Mouse (Mus musculus) embryonic facial prominence, embryonic 11.5 days (tissue): ENCODE measurements around the gene Ech1. TPM values are rescaled to one million over a fixed set of nuclear protein-coding genes. Genes with fewer than 3 reads are reported as not detected.

Source experiments
- ATAC-seq: fragments of 200-750 bp; cut with Nextera tagmentation; replicated peaks from 2 replicates; pipeline ENCODE4 v1.8.0; 2017; ENCODE audit warnings: low read depth; ENCODE audit not compliant: insufficient number of reproducible peaks, low FRiP score, low TSS enrichment
- DNase-seq: peaks from one replicate; pipeline ENCODE4 v3.0.0-alpha.2; 2015; ENCODE audit warnings: low spot score
- H3K27ac ChIP-seq: fragments of 300-500 bp; sonication (generic); replicated peaks from 2 replicates; pipeline ENCODE4 v1.5.1; 2014; ENCODE audit warnings: mild to moderate bottlenecking, low read depth, low read length, control low read depth
- H3K27me3 ChIP-seq: fragments of 300-500 bp; sonication (generic); 2 replicates; pipeline ENCODE4 v1.6.1; 2014; ENCODE audit warnings: mild to moderate bottlenecking, low read length, moderate library complexity, mixed read lengths; ENCODE audit not compliant: control insufficient read depth, insufficient read depth
- H3K36me3 ChIP-seq: fragments of 300-500 bp; sonication (generic); replicated peaks from 2 replicates; pipeline ENCODE4 v1.6.1; 2014; ENCODE audit warnings: low read depth, mild to moderate bottlenecking, low read length, moderate library complexity, mixed read lengths; ENCODE audit not compliant: control insufficient read depth, insufficient read depth
- H3K4me1 ChIP-seq: fragments of 300-500 bp; sonication (generic); 2 replicates; pipeline ENCODE4 v1.6.1; 2014; ENCODE audit warnings: low read length, mixed read lengths; ENCODE audit not compliant: control insufficient read depth, insufficient read depth
- H3K4me2 ChIP-seq: fragments of 300-500 bp; sonication (generic); 2 replicates; pipeline ENCODE4 v1.6.1; 2014; ENCODE audit warnings: low read depth, mild to moderate bottlenecking, control low read depth, low read length, moderate library complexity
- H3K4me3 ChIP-seq: fragments of 300-500 bp; sonication (generic); 2 replicates; pipeline ENCODE4 v1.5.1; 2014; ENCODE audit warnings: low read depth, low read length, control low read depth
- H3K9ac ChIP-seq: fragments of 300-500 bp; sonication (generic); replicated peaks from 2 replicates; pipeline ENCODE4 v1.6.1; 2014; ENCODE audit warnings: mild to moderate bottlenecking, control low read depth, low read length
- H3K9me3 ChIP-seq: fragments of 300-500 bp; sonication (generic); replicated peaks from 2 replicates; pipeline ENCODE4 v1.6.1; 2016; ENCODE audit warnings: mild to moderate bottlenecking, low read length, inconsistent platforms, mixed read lengths; ENCODE audit not compliant: control insufficient read depth
- WGBS: fragments of 180-500 bp; shearing (Covaris S2); extraction: QIAGEN DNeasy Blood & Tissue Kit; methylation state at CpG from one replicate; pipeline ENCODE4 v1.1.7; 2014; 5-methylcytosine and 5-hydroxymethylcytosine counted together
- polyA plus RNA-seq: library from polyadenylated mRNA; unstranded; fragments of >200 nt; fragmentation: Nextera tagmentation; extraction: Ambion mirVana; gene quantifications from 2 replicates; pipeline ENCODE4 v1.2.1, GENCODE M21; 2014

Gene Ech1
- polyA plus RNA-seq, result 103 and 106 TPM in 2 replicates

GRCm38 (mm10) chr7:28824941-28825685 is at the start of gene Ech1:
TSS of gene Ech1 (plus strand) at chr7:28825217.
- ATAC-seq, result peak; percentile 42; the same call in 1 of the 2 replicates
- Histone ChIP-seq H3K27me3 (no peaks in the 10 kb centered on the region), H3K9ac (peak within 1 kb of the TSS; percentile 64), H3K9me3 (no peaks in the 10 kb centered on the region), H3K4me3 (peak within 1 kb of the TSS; percentile 33), H3K4me2 (peak within 1 kb of the TSS; percentile 40), H3K4me1 (no peaks in the 10 kb centered on the region), H3K27ac (peak within 1 kb of the TSS; percentile 52), H3K36me3 (peaks cover 17% of the 10 kb centered on the region)
- DNase-seq, result peak; percentile 96
- 2% methylated on average over 33 of the region's 33 CpGs for WGBS

- Histone ChIP-seq H3K4me2 (no peak overlapping the region), H3K27ac (no peak overlapping the region), H3K9me3 (no peaks in the 10 kb centered on the region), H3K9ac (no peak overlapping the region), H3K4me3 (no peak overlapping the region), H3K4me1 (no peaks in the 10 kb centered on the region), H3K27me3 (no peaks in the 10 kb centered on the region), H3K36me3 (peaks cover 2% of the 10 kb centered on the region; the same call in 1 of the 2 replicates)
- ATAC-seq (no peak), DNase-seq (no peak)
- WGBS, result 82% methylated on average over 9 of the region's 9 CpGs
These were observed 46.2 kb upstream of the Ech1 start for GRCm38 (mm10) chr7:28778825-28779224.

GRCm38 (mm10) chr7:28780067-28780658 is 44.9 kb upstream of the Ech1 start:
- 51% methylated on average over 6 of the region's 6 CpGs for WGBS
- Histone ChIP-seq H3K27me3 (no peaks in the 10 kb centered on the region), H3K4me2 (no peak overlapping the region), H3K9me3 (no peaks in the 10 kb centered on the region), H3K36me3 (peaks cover 2% of the 10 kb centered on the region; the same call in 1 of the 2 replicates), H3K9ac (0 out of 2 replicates have a peak overlapping the region, but pooled peaks have one; percentile 13), H3K27ac (no peak overlapping the region), H3K4me3 (no peak overlapping the region), H3K4me1 (no peaks in the 10 kb centered on the region)
- DNase-seq, result peak; percentile 95
- ATAC-seq, result no peak; the same call in 1 of the 2 replicates

GRCm38 (mm10) chr7:28780857-28781256 is 44.2 kb upstream of the Ech1 start:
- Histone ChIP-seq H3K4me2 (no peak overlapping the region), H3K27me3 (no peaks in the 10 kb centered on the region), H3K36me3 (peaks cover 2% of the 10 kb centered on the region; the same call in 1 of the 2 replicates), H3K9ac (no peak overlapping the region), H3K9me3 (no peaks in the 10 kb centered on the region), H3K4me1 (no peaks in the 10 kb centered on the region), H3K4me3 (no peak overlapping the region), H3K27ac (no peak overlapping the region)
- no peak for ATAC-seq
- 86% methylated on average over 7 of the region's 7 CpGs for WGBS
- no peak for DNase-seq

- H3K4me3 ChIP-seq, result no peak overlapping the region
- no peak overlapping the region for H3K4me2 ChIP-seq
- DNase-seq (no peak), ATAC-seq (no peak)
- no peaks in the 10 kb centered on the region for H3K27me3 ChIP-seq
- H3K9ac ChIP-seq, result no peak overlapping the region
- 92% methylated on average over 8 of the region's 8 CpGs for whole genome bisulfite sequencing
- H3K4me1 ChIP-seq, result no peaks in the 10 kb centered on the region
- H3K27ac ChIP-seq, result no peak overlapping the region
- H3K36me3 ChIP-seq, result peaks cover 2% of the 10 kb centered on the region; the same call in 1 of the 2 replicates
- H3K9me3 ChIP-seq, result no peaks in the 10 kb centered on the region
These were observed 43.8 kb upstream of the Ech1 start for GRCm38 (mm10) chr7:28781261-28781663.

GRCm38 (mm10) chr7:28785161-28785560 is 39.9 kb upstream of the Ech1 start:
- no peak for DNase-seq
- Histone ChIP-seq H3K9me3 (no peaks in the 10 kb centered on the region), H3K9ac (0 out of 2 replicates have a peak overlapping the region, but pooled peaks have one; percentile 2), H3K4me1 (peaks cover 2% of the 10 kb centered on the region; the same call in 1 of the 2 replicates), H3K36me3 (no peaks in the 10 kb centered on the region), H3K27me3 (no peaks in the 10 kb centered on the region), H3K4me2 (no peak overlapping the region), H3K4me3 (no peak overlapping the region), H3K27ac (no peak overlapping the region)
- 71% methylated on average over 5 of the region's 5 CpGs for WGBS
- ATAC-seq, result no peak

- Histone ChIP-seq H3K9ac (no peak overlapping the region), H3K4me1 (peaks cover 4% of the 10 kb centered on the region; the same call in 1 of the 2 replicates), H3K27me3 (no peaks in the 10 kb centered on the region), H3K36me3 (no peaks in the 10 kb centered on the region), H3K27ac (no peak overlapping the region), H3K9me3 (no peaks in the 10 kb centered on the region), H3K4me3 (no peak overlapping the region), H3K4me2 (no peak overlapping the region)
- WGBS, result 93% methylated on average over 9 of the region's 9 CpGs
- DNase-seq (no peak), ATAC-seq (no peak)
These were observed 37.1 kb upstream of the Ech1 start for GRCm38 (mm10) chr7:28787884-28788283.
